Mouse (Mus musculus): ENCODE measurements around the gene Slc7a8. TPM values are rescaled to one million over a fixed set of nuclear protein-coding genes. Genes with fewer than 3 reads are reported as not detected.

The Slc7a8 gene
- total RNA-seq, 1 experiment: 0.36 TPM

GRCm38 (mm10) chr14:54775534-54776041 is 6.2 kb downstream of the Slc7a8 start:
- no peak for TF ChIP-seq ZNF384 (IDR thresholded peaks at IDR 0.05; ENCODE audit: low read depth, low read length)
- no peak for TF ChIP-seq HCFC1 (IDR thresholded peaks at IDR 0.05; ENCODE audit: borderline replicate concordance, insufficient read depth, low read length)
- no peak for TF ChIP-seq CHD2 (IDR thresholded peaks at IDR 0.05; ENCODE audit: low read depth, low read length)
- no peak for TF ChIP-seq ZC3H11A (IDR thresholded peaks at IDR 0.05; ENCODE audit: borderline replicate concordance, low read depth, low read length)
- TF ChIP-seq MAFK (IDR thresholded peaks at IDR 0.05; ENCODE audit: insufficient read depth, low read depth, low read length): no peak
- no peaks in the 10 kb centered on the region for H3K36me3 ChIP-seq (ENCODE audit: control insufficient read depth, insufficient read depth, low read length, poor library complexity, severe bottlenecking)
- H3K4me3 ChIP-seq (ENCODE audit: insufficient read depth in 1 of 2, low read depth in 1 of 2, low read length in 2 of 2, poor library complexity in 1 of 2, severe bottlenecking in 1 of 2): no peak overlapping the region
- in situ Hi-C loops (cut with MboI; ENCODE audit: low sequenced_read_pairs in 2 of 2, unreplicated experiment in 2 of 2): no loop called here
- H3K9me3 ChIP-seq (ENCODE audit: control insufficient read depth, insufficient read depth, low read depth, low read length): no peaks in the 10 kb centered on the region
- no peak for DNase-seq (ENCODE audit: low read depth, low spot score)
- no peaks in the 10 kb centered on the region; a peak in 1 of 4 replicates for H3K4me1 ChIP-seq (ENCODE audit: control insufficient read depth in 2 of 2, insufficient read depth in 2 of 2, low read length in 2 of 2, poor library complexity in 1 of 2)
- no peak overlapping the region for H3K9ac ChIP-seq (ENCODE audit: insufficient read depth, low read depth, low read length, poor library complexity, severe bottlenecking)
- no peak overlapping the region for H3K27ac ChIP-seq (ENCODE audit: insufficient read depth, low read depth, low read length, poor library complexity, severe bottlenecking)

- Histone ChIP-seq H3K9me3 (ENCODE audit: control insufficient read depth, insufficient read depth, low read depth, low read length) (no peaks in the 10 kb centered on the region), H3K36me3 (ENCODE audit: control insufficient read depth, insufficient read depth, low read length, poor library complexity, severe bottlenecking) (no peaks in the 10 kb centered on the region), H3K4me3 (ENCODE audit: insufficient read depth in 1 of 2, low read depth in 1 of 2, low read length in 2 of 2, poor library complexity in 1 of 2, severe bottlenecking in 1 of 2) (no peak overlapping the region), H3K27ac (ENCODE audit: insufficient read depth, low read depth, low read length, poor library complexity, severe bottlenecking) (no peak overlapping the region), H3K9ac (ENCODE audit: insufficient read depth, low read depth, low read length, poor library complexity, severe bottlenecking) (no peak overlapping the region), H3K4me1 (ENCODE audit: control insufficient read depth in 2 of 2, insufficient read depth in 2 of 2, low read length in 2 of 2, poor library complexity in 1 of 2) (no peaks in the 10 kb centered on the region)
- TF ChIP-seq CHD2 (IDR thresholded peaks at IDR 0.05; ENCODE audit: low read depth, low read length) (no peak), MAFK (IDR thresholded peaks at IDR 0.05; ENCODE audit: insufficient read depth, low read depth, low read length) (no peak), ZC3H11A (IDR thresholded peaks at IDR 0.05; ENCODE audit: borderline replicate concordance, low read depth, low read length) (no peak), ZNF384 (IDR thresholded peaks at IDR 0.05; ENCODE audit: low read depth, low read length) (no peak), HCFC1 (IDR thresholded peaks at IDR 0.05; ENCODE audit: borderline replicate concordance, insufficient read depth, low read length) (no peak)
- DNase-seq (ENCODE audit: low read depth, low spot score): no peak
- in situ Hi-C loops (cut with MboI; ENCODE audit: low sequenced_read_pairs in 2 of 2, unreplicated experiment in 2 of 2): no loop called here
These were observed 9.4 kb downstream of the Slc7a8 start for GRCm38 (mm10) chr14:54772333-54772856.

- TF ChIP-seq MAFK (IDR thresholded peaks at IDR 0.05; ENCODE audit: insufficient read depth, low read depth, low read length): no peak
- no peak overlapping the region for H3K27ac ChIP-seq (ENCODE audit: insufficient read depth, low read depth, low read length, poor library complexity, severe bottlenecking)
- H3K9ac ChIP-seq (ENCODE audit: insufficient read depth, low read depth, low read length, poor library complexity, severe bottlenecking): no peak overlapping the region
- DNase-seq (ENCODE audit: low read depth, low spot score): no peak
- no peaks in the 10 kb centered on the region for H3K36me3 ChIP-seq (ENCODE audit: control insufficient read depth, insufficient read depth, low read length, poor library complexity, severe bottlenecking)
- H3K4me3 ChIP-seq (ENCODE audit: insufficient read depth in 1 of 2, low read depth in 1 of 2, low read length in 2 of 2, poor library complexity in 1 of 2, severe bottlenecking in 1 of 2): no peak overlapping the region
- no peaks in the 10 kb centered on the region for H3K4me1 ChIP-seq (ENCODE audit: control insufficient read depth in 2 of 2, insufficient read depth in 2 of 2, low read length in 2 of 2, poor library complexity in 1 of 2)
- no peaks in the 10 kb centered on the region for H3K9me3 ChIP-seq (ENCODE audit: control insufficient read depth, insufficient read depth, low read depth, low read length)
- in situ Hi-C loops (cut with MboI; ENCODE audit: low sequenced_read_pairs in 2 of 2, unreplicated experiment in 2 of 2): no loop called here
These were observed 11.4 kb downstream of the Slc7a8 start for GRCm38 (mm10) chr14:54770373-54770772.

- Histone ChIP-seq H3K9ac (ENCODE audit: insufficient read depth, low read depth, low read length, poor library complexity, severe bottlenecking) (no peak overlapping the region), H3K27ac (ENCODE audit: insufficient read depth, low read depth, low read length, poor library complexity, severe bottlenecking) (no peak overlapping the region), H3K36me3 (ENCODE audit: control insufficient read depth, insufficient read depth, low read length, poor library complexity, severe bottlenecking) (no peaks in the 10 kb centered on the region), H3K9me3 (ENCODE audit: control insufficient read depth, insufficient read depth, low read depth, low read length) (no peaks in the 10 kb centered on the region), H3K4me3 (ENCODE audit: insufficient read depth in 1 of 2, low read depth in 1 of 2, low read length in 2 of 2, poor library complexity in 1 of 2, severe bottlenecking in 1 of 2) (no peak overlapping the region), H3K4me1 (ENCODE audit: control insufficient read depth in 2 of 2, insufficient read depth in 2 of 2, low read length in 2 of 2, poor library complexity in 1 of 2) (no peaks in the 10 kb centered on the region)
- no peak for DNase-seq (ENCODE audit: low read depth, low spot score)
- no peak for TF ChIP-seq ZC3H11A (IDR thresholded peaks at IDR 0.05; ENCODE audit: borderline replicate concordance, low read depth, low read length)
- TF ChIP-seq CHD2 (IDR thresholded peaks at IDR 0.05; ENCODE audit: low read depth, low read length): no peak
- TF ChIP-seq HCFC1 (IDR thresholded peaks at IDR 0.05; ENCODE audit: borderline replicate concordance, insufficient read depth, low read length): no peak
- no peak for TF ChIP-seq MAFK (IDR thresholded peaks at IDR 0.05; ENCODE audit: insufficient read depth, low read depth, low read length)
- TF ChIP-seq ZNF384 (IDR thresholded peaks at IDR 0.05; ENCODE audit: low read depth, low read length): no peak
- in situ Hi-C loops (cut with MboI; ENCODE audit: low sequenced_read_pairs in 2 of 2, unreplicated experiment in 2 of 2): no loop called here
These were observed 12.7 kb downstream of the Slc7a8 start for GRCm38 (mm10) chr14:54769068-54769425.

Data from ES-E14 (cell line).